Mouse (Mus musculus) MN1 (cell line): ENCODE results near the gene Lrrn3.

Experiments used
- DNase-seq: peaks from one replicate; pipeline ENCODE4 v3.0.0-alpha.2; 2016; ENCODE audit warnings: low spot score

Gene Lrrn3

GRCm38 (mm10) chr12:41436206-41436985, 49.8 kb downstream of the Lrrn3 start:
- DNase-seq, result no peak

GRCm38 (mm10) chr12:41428806-41429205, 57.4 kb downstream of the Lrrn3 start:
- DNase-seq, result no peak

GRCm38 (mm10) chr12:41427464-41427863, 58.8 kb downstream of the Lrrn3 start:
- peak; percentile 13 for DNase-seq

DNA sequence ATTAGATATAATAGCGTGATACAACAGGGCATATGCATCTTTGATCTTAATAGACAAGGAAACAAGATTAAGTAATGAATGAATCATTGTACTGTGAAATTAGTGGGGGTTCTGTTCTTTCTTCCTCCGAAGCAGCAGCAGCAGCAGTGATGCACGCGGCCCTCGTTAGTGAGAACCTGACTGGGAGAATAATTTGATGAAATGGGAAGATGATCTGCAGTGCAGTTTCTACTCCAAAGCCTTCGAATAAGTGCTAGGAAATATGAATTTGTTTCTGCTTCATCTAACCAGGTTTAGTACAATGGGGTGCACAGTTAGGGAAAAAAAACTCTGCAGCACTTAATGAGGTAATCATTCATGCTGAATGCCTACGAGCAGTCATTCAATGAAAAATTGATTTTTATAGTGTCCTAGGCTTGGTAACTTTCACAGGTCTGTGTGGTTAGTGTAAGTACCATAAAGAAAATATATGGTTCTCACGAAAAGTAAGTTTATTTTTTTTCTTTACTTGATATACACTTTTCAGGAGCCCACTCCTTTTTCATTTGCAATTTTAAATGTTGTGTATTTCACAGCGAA, 61.0 kb downstream of the Lrrn3 start:
- DNase-seq, result peak; percentile 34

DNA sequence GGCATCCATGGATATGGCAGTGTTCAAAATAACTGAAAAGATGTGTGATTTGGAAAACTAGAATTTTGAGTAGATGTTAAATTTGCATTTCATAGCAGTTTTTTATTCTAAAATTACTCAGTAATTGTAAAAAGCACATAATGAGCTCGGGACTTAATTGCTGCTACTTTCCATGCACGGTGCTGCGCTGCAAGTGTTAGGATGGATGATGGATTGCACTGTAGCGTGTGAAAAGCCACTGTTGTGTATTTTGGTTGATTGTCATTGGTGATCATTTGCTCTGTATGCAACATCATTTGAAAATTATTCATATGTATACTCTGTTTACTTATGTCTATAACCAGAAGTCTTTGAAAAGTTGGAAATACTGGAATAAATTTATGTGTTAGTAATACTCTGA, 68.3 kb downstream of the Lrrn3 start:
- no peak for DNase-seq

- no peak for DNase-seq
These were observed 69.1 kb downstream of the Lrrn3 start for GRCm38 (mm10) chr12:41417099-41417498.

DNA sequence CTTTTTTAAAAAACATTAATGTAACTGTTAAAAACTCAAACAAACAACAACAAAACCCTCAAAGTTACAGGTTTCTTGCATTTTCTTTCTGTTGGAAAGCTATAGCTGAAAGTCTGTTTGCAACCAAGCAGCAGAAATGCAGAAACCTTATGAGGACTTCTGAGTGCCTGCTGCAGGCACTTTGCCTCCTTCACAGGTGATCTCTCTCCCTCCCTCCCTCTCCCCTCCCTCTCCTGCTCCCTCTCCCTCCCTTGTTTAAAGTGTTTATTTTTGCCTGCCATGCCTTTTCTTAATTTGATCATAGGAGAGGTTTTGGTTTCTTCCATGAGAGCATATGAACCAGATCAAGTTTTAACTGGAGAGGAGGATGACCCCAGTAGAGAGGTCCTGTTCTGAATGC, 69.6 kb downstream of the Lrrn3 start:
- DNase-seq, result no peak

- peak; percentile 46 for DNase-seq
These were observed 76.8 kb downstream of the Lrrn3 start for GRCm38 (mm10) chr12:41409431-41409830.

DNA sequence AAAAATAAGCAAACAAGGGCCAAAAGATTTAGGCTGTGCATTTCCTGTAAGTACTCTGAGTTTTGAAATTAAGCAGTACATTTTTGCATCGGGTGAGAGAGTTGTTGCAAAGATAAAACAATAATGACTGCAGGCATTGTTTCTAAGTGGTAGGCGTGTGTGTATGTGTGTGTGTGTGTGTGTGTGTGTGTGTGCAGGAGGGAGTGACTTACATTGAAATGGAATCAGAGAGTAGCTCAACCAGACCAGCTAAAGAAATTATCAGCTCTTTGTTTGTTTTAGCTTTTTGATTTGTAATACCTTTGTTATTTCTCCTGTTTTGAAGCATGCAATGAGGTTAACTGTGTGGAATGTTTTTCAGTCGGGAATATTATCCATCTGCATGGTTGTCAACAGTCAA, 84.3 kb downstream of the Lrrn3 start:
- DNase-seq, result no peak
